Mouse (Mus musculus) right cerebral cortex, adult 2 months (tissue): ENCODE data around the gene Pcif1.
A peak's percentile ranks its signal among the peaks of the same experiment; 100 is the strongest.

Experiments
- DNase-seq, 2 experiments: peaks; one replicate each; pipeline ENCODE4 v3.0.0; 2021 to 2022; ENCODE audit warnings: low spot score in 2 of 2

Pcif1 gene

DNA sequence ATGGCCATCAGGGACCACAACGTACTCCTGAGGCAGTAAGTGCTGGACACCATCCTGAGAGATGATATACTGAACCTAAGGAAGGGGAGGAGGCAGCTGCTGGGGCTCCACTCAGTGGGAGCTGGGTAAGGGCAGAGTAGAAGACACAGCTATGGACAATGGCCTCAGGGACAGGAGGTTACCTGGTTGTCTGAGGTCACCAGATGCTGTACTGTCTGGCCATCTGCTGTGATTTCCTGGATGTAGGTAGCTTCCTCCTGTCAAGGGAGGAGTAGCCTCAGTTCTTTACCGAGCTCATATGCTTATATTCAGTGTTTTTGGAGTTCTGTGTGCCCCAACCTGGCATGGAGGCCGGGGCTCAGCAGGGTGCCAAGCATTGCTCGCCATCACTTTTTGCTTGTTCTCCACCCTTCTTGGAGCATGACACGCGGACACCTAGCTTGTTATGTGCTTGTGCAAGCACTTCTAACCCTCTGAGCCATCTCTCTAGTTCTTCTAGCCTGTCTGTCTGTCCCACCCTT lies 13.7 kb downstream of the Pcif1 start:
- peak in 1 of 2 experiments; percentile 2 for DNase-seq

DNA sequence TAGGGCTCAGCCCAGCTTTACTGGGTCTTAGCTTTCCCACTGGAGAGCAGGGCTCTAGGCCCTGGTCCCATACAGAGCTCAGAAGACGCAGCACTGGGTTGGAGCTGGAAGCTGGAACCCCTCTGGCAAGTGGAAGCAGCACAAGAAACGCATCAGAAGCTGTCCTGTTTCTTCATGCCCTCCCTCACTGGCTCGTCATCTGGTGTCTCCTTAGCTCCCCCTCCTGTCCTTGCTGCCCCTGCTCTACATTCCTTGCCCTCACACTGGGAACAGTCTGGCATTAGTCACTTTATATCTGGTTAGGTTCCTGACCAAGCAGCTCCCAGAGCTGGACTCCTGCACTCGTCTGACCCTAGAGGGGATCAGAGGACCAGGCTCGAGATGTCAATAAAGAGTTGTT lies 14.9 kb downstream of the Pcif1 start:
- no peak for DNase-seq

DNA sequence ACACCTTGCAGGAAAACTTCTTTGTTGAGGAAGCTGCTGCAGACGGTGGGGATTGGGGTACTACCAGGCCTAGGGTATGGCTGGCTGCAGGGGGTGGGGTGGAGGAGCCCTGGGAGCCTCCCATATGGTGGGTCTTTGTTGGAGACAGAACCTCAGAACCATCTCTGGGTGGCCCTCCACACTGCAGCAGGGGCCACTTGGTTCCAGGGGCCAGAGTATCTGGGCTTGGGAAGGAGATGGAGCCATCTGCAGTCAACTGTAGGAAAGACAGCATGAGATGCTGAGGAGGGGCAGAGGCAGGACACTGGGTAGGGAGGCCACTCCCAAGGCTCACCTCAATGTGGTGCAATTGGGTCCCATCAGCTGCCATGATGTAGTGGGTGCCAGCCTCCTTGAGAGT lies 15.5 kb downstream of the Pcif1 start:
- no peak for DNase-seq

DNA sequence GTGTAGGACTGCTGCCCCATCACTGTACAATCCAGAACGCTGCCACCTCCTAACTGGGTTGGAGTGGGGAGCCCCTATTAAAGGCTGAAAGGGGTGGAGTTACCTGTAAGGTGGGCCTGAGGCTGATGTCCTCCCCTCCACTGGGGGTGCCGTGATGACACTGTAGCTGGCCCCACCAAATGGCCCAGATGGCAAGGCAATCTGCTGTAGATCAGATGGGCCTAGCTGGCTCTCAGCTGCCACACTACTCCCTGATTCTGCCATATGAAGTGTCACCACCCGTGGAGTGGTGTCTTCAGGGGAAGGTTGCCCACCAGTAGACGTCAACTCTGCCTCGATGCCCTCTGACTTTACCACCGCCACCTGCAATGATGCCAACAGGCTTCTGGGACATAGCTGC lies 16.8 kb downstream of the Pcif1 start:
- DNase-seq = no peak

DNA sequence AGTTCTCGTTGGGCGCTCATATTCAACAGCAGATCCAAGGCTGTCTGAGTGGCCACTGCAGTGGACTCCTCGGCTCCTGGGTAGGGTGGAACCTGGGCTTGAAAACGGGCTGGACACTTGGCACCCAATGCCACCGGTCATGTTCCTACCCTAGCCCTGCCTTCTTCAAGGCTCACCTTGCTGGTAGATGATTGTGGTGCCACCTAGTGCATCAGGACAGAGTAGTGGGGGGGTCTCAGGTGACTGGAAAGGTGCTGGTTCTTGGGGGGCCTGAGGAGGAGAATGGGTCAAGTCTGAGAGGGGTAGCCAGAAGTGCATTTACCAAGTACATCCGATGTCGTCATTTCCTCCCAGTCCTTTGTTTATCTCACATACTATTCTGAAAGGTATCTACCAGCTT lies 18.9 kb downstream of the Pcif1 start:
- no peak for DNase-seq

DNA sequence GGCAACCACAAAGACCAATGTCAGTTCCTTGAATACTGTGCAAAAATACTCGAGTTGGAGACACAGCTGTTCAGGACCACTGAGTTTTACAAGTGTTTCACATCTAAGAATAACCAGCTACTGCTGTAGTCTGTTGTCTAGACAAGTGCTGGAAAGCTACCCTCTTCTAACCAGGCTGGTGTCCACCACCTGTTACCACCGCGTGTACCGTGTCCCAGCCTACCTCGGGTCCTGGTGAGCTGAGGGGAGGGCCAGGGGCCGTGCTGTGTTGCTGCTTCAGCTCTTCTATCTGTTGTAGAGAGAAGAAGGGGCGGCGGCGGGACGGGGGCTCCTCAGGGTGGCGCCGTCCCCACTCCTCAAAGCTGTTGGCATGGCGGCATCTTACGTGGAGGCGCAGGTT lies 19.9 kb downstream of the Pcif1 start:
- DNase-seq = no peak

DNA sequence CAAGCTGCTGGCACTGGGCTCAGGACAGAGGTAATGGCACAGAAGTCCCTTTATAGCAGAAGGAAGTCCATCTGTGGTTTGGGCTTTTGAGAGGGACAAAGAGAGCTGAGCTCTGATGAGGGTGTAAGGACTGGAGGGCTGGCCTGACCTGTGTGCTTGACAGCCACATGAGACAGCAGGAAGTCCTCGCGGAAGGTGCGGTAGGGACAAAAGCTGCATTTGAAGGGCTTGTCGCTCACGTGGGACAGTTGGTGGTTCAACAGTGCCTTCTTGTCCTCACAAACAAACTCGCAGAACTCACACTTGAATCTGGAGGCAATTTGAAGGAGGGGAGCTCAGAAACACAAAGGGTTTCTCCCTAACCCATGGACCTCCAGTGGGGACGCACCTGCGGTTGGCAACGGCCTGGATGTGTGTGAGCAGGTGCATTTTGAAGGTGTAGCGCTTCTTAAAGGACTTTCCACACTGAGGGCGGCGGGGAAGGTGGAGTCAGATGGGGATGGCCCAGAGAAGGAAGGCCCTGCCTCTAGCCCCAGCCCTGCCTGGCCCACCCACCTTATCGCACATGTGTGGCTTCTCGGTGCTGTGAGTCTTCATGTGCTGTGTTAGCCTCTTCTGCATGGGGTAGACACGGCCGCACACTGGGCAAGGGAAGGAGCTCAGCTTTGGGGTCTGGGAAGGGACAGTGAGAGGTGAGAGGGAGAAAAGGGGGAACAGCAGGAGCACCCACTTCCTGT lies 20.8 kb downstream of the Pcif1 start:
- peak in 1 of 2 experiments; percentile 2 for DNase-seq

DNA sequence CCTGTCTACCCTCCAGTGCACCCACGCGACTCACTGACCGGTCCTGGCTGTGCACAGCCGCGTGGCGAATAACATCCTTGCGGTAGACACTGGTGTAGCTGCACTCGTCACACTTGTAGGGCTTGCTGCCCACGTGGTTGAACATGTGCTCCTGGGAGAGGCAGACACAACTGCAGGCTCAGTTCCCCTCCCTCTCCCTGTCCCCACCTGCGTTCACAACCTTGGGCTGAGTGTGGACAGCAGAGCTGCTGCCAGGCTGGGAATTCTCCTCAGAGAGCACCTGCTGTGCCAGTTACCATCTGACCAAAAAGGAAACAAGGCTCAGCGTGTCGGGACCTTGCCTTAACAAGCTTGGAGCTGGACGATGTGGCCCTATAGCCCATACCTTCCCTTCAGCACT lies 22.3 kb downstream of the Pcif1 start:
- DNase-seq = no peak

DNA sequence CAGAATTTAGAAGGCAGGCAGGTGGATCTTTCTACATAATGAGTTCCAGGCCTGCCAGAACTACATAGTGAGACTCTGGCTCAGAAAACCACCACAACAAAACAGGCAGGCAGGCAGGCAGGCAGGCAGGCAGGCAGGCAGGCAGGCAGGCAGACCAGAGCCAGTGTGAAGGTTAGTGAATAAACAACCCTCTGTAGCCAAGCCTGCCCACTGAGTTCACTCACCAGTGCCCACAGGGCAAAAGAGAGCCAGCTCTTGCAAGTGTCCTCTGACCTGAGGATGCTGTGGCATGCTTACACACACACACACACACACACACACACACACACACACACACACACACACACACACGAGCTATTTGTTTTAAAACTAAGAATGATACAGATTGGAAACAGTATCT lies 24.4 kb downstream of the Pcif1 start:
- no peak for DNase-seq

DNA sequence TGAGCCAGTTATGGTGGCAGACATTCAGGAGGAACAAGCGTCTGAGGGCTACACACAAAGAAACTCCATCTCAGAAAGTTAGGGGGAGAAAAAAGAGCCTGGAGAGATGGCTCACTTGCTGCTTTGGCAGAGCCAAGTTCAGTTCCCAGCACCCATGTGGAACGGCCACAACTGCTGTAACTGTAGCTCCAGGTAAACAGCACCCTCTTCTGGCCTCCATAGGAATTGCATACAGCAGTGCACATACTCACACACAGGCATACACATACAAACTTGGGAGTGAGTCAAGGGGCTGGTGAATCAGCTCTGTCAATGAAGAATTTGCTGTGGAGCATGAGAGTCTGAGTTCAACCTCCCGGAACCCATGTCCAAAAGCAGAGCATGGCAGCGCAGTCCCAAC lies 27.0 kb downstream of the Pcif1 start:
- no peak for DNase-seq

DNA sequence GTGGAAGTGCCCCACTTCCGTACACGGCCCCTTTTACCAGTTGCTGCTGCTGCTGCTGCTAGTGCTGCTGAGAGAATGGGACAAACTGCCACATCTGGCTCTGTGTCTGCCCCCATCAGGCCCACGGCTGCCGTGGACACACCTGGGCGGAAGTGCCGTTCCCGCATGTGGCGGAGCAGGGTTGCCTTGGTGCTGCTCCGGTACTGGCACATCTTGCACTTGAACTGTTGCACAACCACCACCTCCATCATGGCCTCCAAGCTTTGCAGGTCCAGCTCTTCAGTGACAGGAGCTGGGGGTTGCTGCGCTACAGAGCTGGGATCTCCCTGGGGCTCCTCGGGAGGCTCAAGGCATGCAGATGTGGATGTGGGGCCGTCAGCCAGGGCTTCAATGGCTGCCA lies 28.4 kb downstream of the Pcif1 start:
- DNase-seq = no peak

DNA sequence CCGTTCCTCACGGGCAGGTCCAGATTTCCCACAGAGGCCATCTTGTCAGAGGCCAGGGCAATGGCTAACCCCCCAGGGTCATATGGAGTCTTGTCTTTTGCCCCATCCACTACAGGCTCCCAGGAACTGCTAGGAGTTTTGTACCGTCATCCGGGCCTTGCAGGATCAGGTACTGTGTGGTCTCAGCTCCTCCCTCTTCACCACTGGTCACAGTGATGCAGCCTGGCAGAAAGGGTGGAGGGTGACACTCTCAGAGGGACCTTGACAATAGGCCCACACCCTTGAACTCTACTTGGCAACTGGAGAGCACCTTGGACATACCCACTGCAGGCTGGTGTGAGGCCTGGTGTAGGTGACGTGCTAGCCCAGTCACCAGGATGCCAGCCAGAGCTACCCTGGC lies 28.9 kb downstream of the Pcif1 start:
- no peak for DNase-seq

DNA sequence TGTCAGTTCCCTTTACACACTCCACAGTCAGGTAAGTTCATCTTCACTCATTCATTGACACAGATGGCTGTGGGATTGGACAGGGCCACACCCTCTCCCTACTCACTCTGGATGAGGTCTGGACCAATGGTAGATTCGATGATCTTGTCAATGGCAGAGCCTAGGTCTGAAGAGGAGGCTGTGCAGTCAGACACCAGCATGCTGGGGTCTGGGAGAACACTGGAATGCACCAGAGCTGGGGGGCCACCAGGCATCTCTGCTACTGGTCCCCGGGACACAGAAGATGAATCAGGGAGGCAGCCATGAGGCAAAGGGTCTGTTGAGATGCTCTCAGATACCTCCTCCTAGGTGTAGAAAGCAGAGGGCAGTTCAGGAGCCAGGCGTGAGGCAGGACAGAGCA lies 30.0 kb downstream of the Pcif1 start:
- DNase-seq = no peak

DNA sequence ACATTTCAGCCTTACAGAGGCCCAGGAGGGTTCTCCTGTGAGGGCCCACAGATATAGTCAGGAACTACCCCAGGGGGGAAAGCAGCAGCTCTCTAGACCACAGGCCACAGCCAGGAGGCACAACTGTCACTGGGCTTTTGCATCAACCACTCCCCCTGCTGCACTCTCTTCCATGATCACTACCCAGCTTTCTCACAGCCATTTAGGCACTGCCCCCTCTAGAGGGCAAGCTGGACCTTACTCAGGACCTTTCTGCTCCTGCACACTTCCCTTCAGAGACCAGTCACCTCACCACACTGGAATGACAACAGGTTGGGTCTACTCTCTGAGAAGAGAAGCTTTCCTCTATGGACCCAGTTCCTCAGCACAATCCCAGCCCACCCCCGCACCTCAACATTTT lies 30.4 kb downstream of the Pcif1 start:
- no peak for DNase-seq

DNA sequence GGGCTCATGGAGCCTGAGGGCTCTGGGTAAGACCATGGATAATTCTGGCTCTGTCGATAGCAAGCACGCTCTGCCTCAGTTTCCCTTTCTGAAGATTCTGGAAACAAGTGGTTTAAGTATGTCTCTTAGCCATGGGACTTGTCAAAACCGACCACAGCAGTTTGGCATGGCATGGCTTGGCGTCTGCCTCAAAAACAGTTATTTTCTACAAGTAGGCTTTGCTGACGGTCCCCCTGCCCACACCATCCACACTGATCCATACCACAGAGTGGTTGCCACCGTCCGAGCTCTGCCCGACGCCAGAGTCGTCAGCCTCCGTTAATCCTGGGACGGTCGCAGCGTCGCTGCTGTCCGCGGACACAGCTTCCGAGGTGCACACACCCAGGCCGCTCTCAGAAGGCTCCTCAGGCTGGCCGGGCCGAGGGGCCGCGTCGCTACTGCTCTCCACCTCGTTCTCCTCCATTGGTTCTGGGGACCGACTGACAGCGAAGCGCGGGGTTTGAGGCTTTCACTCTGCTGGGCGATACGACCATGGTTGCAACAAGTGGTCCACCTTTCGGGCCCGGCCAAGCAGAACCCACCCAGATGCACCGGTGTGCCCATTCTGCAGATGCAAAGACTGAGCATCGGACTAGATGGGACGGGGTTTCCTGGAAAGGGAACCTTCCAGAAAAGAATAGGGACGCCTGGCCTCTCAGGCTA lies 31.4 kb downstream of the Pcif1 start:
- DNase-seq = no peak

DNA sequence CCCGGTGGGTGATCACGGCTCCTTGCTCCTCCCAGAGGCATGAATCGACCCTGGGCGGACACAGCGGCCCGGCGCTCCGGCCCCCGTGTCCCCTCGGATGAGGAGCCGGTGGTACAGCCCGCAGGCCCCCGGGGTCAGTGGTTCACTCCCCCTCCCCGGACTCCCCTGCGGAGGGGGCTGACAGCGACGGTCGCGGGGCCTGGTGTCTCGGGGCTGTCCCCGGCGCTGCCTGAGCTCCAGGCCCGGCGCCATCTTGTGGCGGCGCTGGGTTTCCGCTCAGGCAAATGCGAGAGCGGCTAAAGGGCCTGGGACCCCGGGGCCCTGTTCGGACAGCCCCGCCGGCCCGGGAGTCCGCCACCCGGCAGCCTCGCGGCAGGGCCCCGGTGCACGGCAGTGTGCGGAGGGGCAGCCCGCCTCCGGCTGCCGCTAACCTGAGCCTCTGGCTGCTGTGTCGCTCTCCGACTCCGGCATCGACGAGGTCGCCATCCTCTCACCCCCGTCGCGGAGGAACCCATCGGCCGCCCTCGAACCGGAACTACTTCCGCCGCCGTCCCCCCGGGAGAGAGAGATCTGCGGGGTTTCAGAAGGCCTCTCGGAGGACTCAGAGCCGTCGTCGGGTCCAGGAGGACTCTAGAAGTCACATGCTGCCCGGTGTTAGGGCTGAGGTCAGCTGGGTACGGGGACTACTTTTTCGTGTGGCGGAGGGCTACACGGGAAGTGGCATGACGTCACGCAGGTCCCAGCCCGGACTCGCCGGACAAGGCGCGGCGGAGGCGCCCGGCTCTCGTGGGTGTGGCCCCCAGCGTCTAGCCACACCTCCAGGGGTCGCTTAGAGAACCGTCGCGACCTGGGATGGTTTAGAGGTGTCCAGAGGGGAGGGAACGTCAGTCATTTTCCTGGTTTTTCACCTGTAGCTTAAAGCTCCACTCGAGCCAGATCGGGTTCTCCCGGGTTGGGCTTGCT lies 32.3 kb downstream of the Pcif1 start, which contains the start of gene Zfp335:
Zfp335 (minus strand) TSS at position 672 of the 963 bp plus-strand sequence.
- peak; percentile 83 to 90 for DNase-seq

DNA sequence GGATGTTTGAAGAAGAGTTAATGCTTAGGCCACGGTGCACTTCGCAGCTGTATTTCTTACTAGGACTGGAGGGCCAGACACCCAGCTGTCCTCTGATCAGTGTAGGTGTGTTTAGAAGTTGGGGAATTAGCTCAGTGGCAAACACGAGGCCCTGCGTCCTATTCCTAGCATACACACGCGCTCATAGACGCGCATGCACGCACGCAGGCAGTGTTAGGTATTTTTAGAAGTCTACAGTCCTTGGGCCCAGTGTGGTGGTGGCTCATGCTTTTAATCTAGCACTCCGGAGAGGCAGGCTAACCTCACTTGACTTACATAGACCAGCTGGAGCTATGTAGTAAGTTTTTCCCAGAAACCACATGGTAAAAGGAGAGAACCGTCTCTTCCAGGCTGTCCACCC lies 33.0 kb downstream of the Pcif1 start:
- DNase-seq = peak; percentile 60 to 74

DNA sequence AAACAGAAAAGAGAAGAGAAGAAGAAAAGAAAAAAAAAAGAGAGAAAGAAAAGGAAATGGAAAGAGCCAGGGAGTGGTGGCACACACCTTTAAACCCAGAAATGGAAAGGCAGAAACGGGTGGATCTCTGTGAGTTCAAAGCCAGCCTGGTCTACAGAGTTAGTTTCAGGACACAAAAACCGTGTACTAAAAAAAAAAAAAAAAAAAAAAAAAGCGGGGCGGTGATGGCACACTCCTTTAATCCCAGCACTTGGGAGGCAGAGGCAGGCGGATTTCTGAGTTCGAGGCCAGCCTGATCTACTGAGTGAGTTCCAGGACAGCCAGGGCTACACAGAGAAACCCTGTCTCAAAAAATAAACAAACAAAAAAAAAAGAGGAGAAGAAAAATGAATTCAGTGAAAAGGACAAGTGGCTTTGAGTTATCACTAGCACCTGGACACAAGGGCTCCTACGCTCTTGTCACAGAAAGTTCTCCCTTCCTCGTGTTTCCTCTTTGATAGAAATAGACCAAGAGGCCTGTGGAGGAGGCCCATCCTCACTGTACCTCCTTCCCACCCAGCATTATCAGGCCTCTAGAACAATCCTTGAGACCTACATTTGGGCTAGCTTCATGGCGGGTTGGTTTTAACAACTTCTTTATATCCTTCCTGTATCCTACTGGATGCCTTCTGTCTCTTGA lies 33.8 kb downstream of the Pcif1 start:
- DNase-seq = no peak

DNA sequence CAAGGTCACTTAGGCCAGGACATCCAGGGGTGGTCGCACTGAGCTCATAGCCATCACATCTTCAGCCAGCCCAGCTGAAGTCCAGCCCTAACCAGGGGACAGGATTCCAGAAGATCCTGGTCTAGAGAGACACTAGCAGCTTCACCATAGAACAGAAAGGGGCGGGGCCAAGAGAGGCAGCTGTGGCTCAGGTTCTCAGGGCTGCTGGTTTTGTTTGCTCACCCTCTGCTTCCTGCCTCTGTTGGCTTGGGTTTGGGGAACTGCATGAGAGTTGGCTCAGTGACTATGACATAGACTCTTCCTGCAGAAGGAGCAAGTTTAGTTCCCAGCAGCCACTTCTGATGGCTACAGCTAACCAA lies 34.3 kb downstream of the Pcif1 start:
- no peak for DNase-seq

DNA sequence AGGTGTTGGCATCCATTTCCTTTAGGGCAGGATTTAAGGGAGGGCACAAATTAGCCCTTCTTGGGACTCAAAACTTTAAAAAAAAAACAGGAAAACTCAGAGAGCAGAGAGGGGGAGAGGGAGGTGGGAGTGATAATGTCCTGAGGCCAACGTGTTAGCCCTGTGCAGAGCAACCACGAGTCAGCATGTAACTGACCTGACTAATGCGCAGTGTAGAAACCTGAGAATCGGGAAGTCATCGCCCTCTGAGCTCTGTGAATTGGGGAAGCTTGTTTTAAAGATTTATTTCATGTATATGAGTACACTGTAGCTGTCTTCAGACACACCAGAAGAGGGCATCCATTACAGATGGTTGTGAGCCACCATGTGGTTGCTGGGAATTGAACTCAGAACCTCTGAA lies 37.7 kb downstream of the Pcif1 start:
- DNase-seq = no peak

DNA sequence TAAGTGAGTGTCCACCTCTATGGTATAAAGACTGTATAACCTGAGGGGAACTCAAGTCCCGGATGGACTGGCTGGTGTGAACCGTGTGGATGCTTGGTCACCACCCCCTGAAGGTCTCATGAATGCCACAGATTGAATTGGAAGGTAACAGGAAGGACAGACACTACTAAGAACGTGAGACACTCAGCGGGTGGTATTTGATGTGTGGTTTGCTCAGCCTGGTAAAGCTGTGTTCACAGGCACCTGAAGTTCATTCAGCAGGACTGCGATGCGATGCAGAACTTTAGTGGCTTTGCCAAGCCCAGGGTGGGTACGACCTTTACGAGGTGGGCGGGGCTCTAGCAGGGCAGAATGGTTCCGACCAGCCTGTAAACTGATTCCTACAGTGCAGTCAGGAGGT lies 38.3 kb downstream of the Pcif1 start:
- no peak for DNase-seq

DNA sequence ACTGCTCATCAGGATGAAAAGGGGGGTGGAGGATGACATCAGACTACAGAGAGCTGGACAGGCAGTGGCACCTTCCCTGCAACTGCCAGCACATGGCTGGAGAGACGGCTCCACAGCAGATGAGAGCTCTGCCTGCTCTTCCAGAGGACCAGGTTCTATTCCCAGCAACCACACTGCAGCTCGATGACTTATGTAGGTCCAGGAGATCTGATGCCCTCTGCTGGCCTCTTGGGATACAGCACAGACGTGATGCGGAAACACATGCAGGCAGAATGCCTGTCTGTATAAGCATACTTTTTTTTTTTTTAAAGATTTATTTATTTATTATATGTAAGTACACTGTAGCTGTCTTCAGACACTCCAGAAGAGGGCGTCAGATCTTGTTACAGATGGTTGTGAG lies 39.2 kb downstream of the Pcif1 start:
- DNase-seq = no peak
